Mouse (Mus musculus): ENCODE results near the gene Duxf3. TPM values are rescaled to one million over a fixed set of nuclear protein-coding genes. Genes with fewer than 3 reads are reported as not detected.

Duxf3 gene
- polyA plus RNA-seq, 1 experiment from 2014 or later, result not detected

GRCm38 (mm10) chr10:58220726-58221125 lies 11.7 kb downstream of the Duxf3 start:
- WGBS, result 80% methylated on average over 6 of the region's 6 CpGs
- Histone ChIP-seq H3K27me3 (no peaks in the 10 kb centered on the region), H3K4me3 (replicated peaks) (no peak overlapping the region), H3K9me3 (replicated peaks) (no peaks in the 10 kb centered on the region; the same call in none of the 2 replicates), H3K9ac (no peak overlapping the region), H3K36me3 (no peaks in the 10 kb centered on the region), H3K27ac (replicated peaks) (no peak overlapping the region), H3K4me1 (no peaks in the 10 kb centered on the region), H3K4me2 (replicated peaks) (no peak overlapping the region)
- ATAC-seq (ENCODE audit: insufficient number of reproducible peaks, low FRiP score, low TSS enrichment, low read depth), result no peak

- no peaks in the 10 kb centered on the region for H3K27me3 ChIP-seq
- H3K4me1 ChIP-seq, result no peaks in the 10 kb centered on the region
- no peak overlapping the region for H3K9ac ChIP-seq
- no peak overlapping the region for H3K4me2 ChIP-seq (replicated peaks)
- H3K27ac ChIP-seq (replicated peaks), result no peak overlapping the region
- ATAC-seq (ENCODE audit: insufficient number of reproducible peaks, low FRiP score, low TSS enrichment, low read depth), result no peak
- no peaks in the 10 kb centered on the region for H3K36me3 ChIP-seq
- WGBS, result 75% methylated on average over 3 of the region's 3 CpGs
- no peak overlapping the region for H3K4me3 ChIP-seq (replicated peaks)
- H3K9me3 ChIP-seq (replicated peaks), result no peaks in the 10 kb centered on the region
Observed at GRCm38 (mm10) chr10:58217366-58217765, 15.1 kb downstream of the Duxf3 start.

GRCm38 (mm10) chr10:58215353-58215752 lies 17.1 kb downstream of the Duxf3 start:
- Histone ChIP-seq H3K27ac (replicated peaks) (no peak overlapping the region), H3K27me3 (no peaks in the 10 kb centered on the region), H3K4me3 (replicated peaks) (no peak overlapping the region), H3K9ac (no peak overlapping the region), H3K4me2 (replicated peaks) (no peak overlapping the region), H3K9me3 (replicated peaks) (no peaks in the 10 kb centered on the region), H3K4me1 (no peaks in the 10 kb centered on the region), H3K36me3 (no peaks in the 10 kb centered on the region)
- WGBS, result 81% methylated on average over 1 of the region's 1 CpGs
- no peak for ATAC-seq (ENCODE audit: insufficient number of reproducible peaks, low FRiP score, low TSS enrichment, low read depth)

- no peak for ATAC-seq (ENCODE audit: insufficient number of reproducible peaks, low FRiP score, low TSS enrichment, low read depth)
- 77% methylated on average over 5 of the region's 5 CpGs for WGBS
- no peak overlapping the region for H3K27ac ChIP-seq (replicated peaks)
- H3K4me1 ChIP-seq, result no peaks in the 10 kb centered on the region
- H3K36me3 ChIP-seq, result no peaks in the 10 kb centered on the region
- no peaks in the 10 kb centered on the region for H3K9me3 ChIP-seq (replicated peaks)
- H3K4me2 ChIP-seq (replicated peaks), result no peak overlapping the region
- no peaks in the 10 kb centered on the region for H3K27me3 ChIP-seq
- no peak overlapping the region for H3K4me3 ChIP-seq (replicated peaks)
- no peak overlapping the region for H3K9ac ChIP-seq
Observed at GRCm38 (mm10) chr10:58214934-58215333, 17.5 kb downstream of the Duxf3 start.

- no peak overlapping the region for H3K4me3 ChIP-seq (replicated peaks)
- H3K27ac ChIP-seq (replicated peaks), result no peak overlapping the region
- H3K4me2 ChIP-seq (replicated peaks), result no peak overlapping the region
- H3K4me1 ChIP-seq, result no peaks in the 10 kb centered on the region
- no peaks in the 10 kb centered on the region for H3K9me3 ChIP-seq (replicated peaks)
- H3K36me3 ChIP-seq, result no peaks in the 10 kb centered on the region
- no peak for ATAC-seq (ENCODE audit: insufficient number of reproducible peaks, low FRiP score, low TSS enrichment, low read depth)
- no peak overlapping the region for H3K9ac ChIP-seq
- no peaks in the 10 kb centered on the region for H3K27me3 ChIP-seq
Observed at GRCm38 (mm10) chr10:58214497-58214896, 18.0 kb downstream of the Duxf3 start.

GRCm38 (mm10) chr10:58212230-58212629 lies 20.2 kb downstream of the Duxf3 start:
- 76% methylated on average over 7 of the region's 7 CpGs for WGBS
- no peak overlapping the region for H3K9ac ChIP-seq
- no peak for ATAC-seq (ENCODE audit: insufficient number of reproducible peaks, low FRiP score, low TSS enrichment, low read depth)

GRCm38 (mm10) chr10:58211213-58211612 lies 21.3 kb downstream of the Duxf3 start:
- Histone ChIP-seq H3K9ac (no peak overlapping the region), H3K9me3 (replicated peaks) (no peaks in the 10 kb centered on the region), H3K27ac (replicated peaks) (no peak overlapping the region), H3K4me2 (replicated peaks) (no peak overlapping the region), H3K4me3 (replicated peaks) (no peak overlapping the region), H3K4me1 (no peaks in the 10 kb centered on the region), H3K27me3 (no peaks in the 10 kb centered on the region), H3K36me3 (no peaks in the 10 kb centered on the region)
- 86% methylated on average over 2 of the region's 2 CpGs for whole genome bisulfite sequencing
- ATAC-seq (ENCODE audit: insufficient number of reproducible peaks, low FRiP score, low TSS enrichment, low read depth), result no peak

More at GRCm38 (mm10) chr10:58212230-58212629, 20.2 kb downstream of the Duxf3 start:
- Histone ChIP-seq H3K4me3 (replicated peaks) (no peak overlapping the region), H3K27ac (replicated peaks) (no peak overlapping the region), H3K4me1 (no peaks in the 10 kb centered on the region), H3K36me3 (no peaks in the 10 kb centered on the region), H3K4me2 (replicated peaks) (no peak overlapping the region), H3K27me3 (no peaks in the 10 kb centered on the region), H3K9me3 (replicated peaks) (no peaks in the 10 kb centered on the region)

- Histone ChIP-seq H3K9ac (no peak overlapping the region), H3K9me3 (replicated peaks) (no peaks in the 10 kb centered on the region), H3K4me3 (replicated peaks) (no peak overlapping the region), H3K27me3 (no peaks in the 10 kb centered on the region), H3K4me1 (no peaks in the 10 kb centered on the region), H3K4me2 (replicated peaks) (no peak overlapping the region), H3K36me3 (no peaks in the 10 kb centered on the region), H3K27ac (replicated peaks) (no peak overlapping the region)
- ATAC-seq (ENCODE audit: insufficient number of reproducible peaks, low FRiP score, low TSS enrichment, low read depth), result no peak
- WGBS, result 46% methylated on average over 1 of the region's 1 CpGs
Observed at GRCm38 (mm10) chr10:58210514-58210913, 22.0 kb downstream of the Duxf3 start.

GRCm38 (mm10) chr10:58209710-58210467 lies 22.6 kb downstream of the Duxf3 start:
- WGBS, result 62% methylated on average over 2 of the region's 2 CpGs
- Histone ChIP-seq H3K36me3 (no peaks in the 10 kb centered on the region), H3K27ac (replicated peaks) (no peak overlapping the region), H3K27me3 (no peaks in the 10 kb centered on the region), H3K9ac (no peak overlapping the region), H3K4me1 (no peaks in the 10 kb centered on the region), H3K4me3 (replicated peaks) (no peak overlapping the region), H3K9me3 (replicated peaks) (no peaks in the 10 kb centered on the region), H3K4me2 (replicated peaks) (no peak overlapping the region)
- ATAC-seq (ENCODE audit: insufficient number of reproducible peaks, low FRiP score, low TSS enrichment, low read depth), result no peak

GRCm38 (mm10) chr10:58206639-58207404 lies 25.7 kb downstream of the Duxf3 start:
- Histone ChIP-seq H3K4me3 (replicated peaks) (no peak overlapping the region), H3K27ac (replicated peaks) (no peak overlapping the region), H3K9me3 (replicated peaks) (no peaks in the 10 kb centered on the region), H3K4me1 (no peaks in the 10 kb centered on the region), H3K36me3 (no peaks in the 10 kb centered on the region), H3K27me3 (no peaks in the 10 kb centered on the region), H3K9ac (no peak overlapping the region), H3K4me2 (replicated peaks) (no peak overlapping the region)
- ATAC-seq (ENCODE audit: insufficient number of reproducible peaks, low FRiP score, low TSS enrichment, low read depth), result no peak
- WGBS, result 76% methylated on average over 4 of the region's 4 CpGs

GRCm38 (mm10) chr10:58205986-58206385 lies 26.5 kb downstream of the Duxf3 start:
- Histone ChIP-seq H3K4me1 (no peaks in the 10 kb centered on the region), H3K9me3 (replicated peaks) (no peaks in the 10 kb centered on the region), H3K27me3 (no peaks in the 10 kb centered on the region), H3K4me2 (replicated peaks) (no peak overlapping the region), H3K27ac (replicated peaks) (no peak overlapping the region), H3K4me3 (replicated peaks) (no peak overlapping the region), H3K9ac (no peak overlapping the region), H3K36me3 (no peaks in the 10 kb centered on the region)
- ATAC-seq (ENCODE audit: insufficient number of reproducible peaks, low FRiP score, low TSS enrichment, low read depth), result no peak
- 40% methylated on average over 1 of the region's 1 CpGs for WGBS

All from embryonic facial prominence, embryonic 15.5 days (tissue).